Mouse (Mus musculus): ENCODE results near the gene Chd2.
"Not testable (repeated sequence)": the region's sequence is repeated elsewhere in the genome, so short reads cannot be mapped to it uniquely, and the experiment has no call there.

The Chd2 gene

GRCm38 (mm10) chr7:73541412-73542130 is at the start of gene Chd2:
Gene Chd2 (minus strand): TSS chr7:73541830.
- peak; percentile 68 for DNase-seq (ENCODE audit: low read depth, low spot score)

- DNase-seq (ENCODE audit: low read depth, low spot score), result no peak
These were observed 49.1 kb upstream of the Chd2 start for GRCm38 (mm10) chr7:73590757-73591156.

- DNase-seq (ENCODE audit: low read depth, low spot score), result no peak
These were observed 47.7 kb upstream of the Chd2 start for GRCm38 (mm10) chr7:73589208-73589771.

GRCm38 (mm10) chr7:73588351-73588906 is 46.8 kb upstream of the Chd2 start:
- DNase-seq (ENCODE audit: low read depth, low spot score), result no peak

GRCm38 (mm10) chr7:73586717-73587116 is 45.1 kb upstream of the Chd2 start:
- no peak for DNase-seq (ENCODE audit: low read depth, low spot score)

- no peak for DNase-seq (ENCODE audit: low read depth, low spot score)
These were observed 44.6 kb upstream of the Chd2 start for GRCm38 (mm10) chr7:73586206-73586605.

GRCm38 (mm10) chr7:73585114-73586032 is 43.7 kb upstream of the Chd2 start:
- no peak for DNase-seq (ENCODE audit: low read depth, low spot score)

- DNase-seq (ENCODE audit: low read depth, low spot score), result no peak
These were observed 42.7 kb upstream of the Chd2 start for GRCm38 (mm10) chr7:73584009-73584995.

- DNase-seq (ENCODE audit: low read depth, low spot score), result no peak
These were observed 41.8 kb upstream of the Chd2 start for GRCm38 (mm10) chr7:73583400-73583799.

- no peak for DNase-seq (ENCODE audit: low read depth, low spot score)
These were observed 40.3 kb upstream of the Chd2 start for GRCm38 (mm10) chr7:73581836-73582375.

- no peak for DNase-seq (ENCODE audit: low read depth, low spot score)
These were observed 37.6 kb upstream of the Chd2 start for GRCm38 (mm10) chr7:73579072-73579731.

GRCm38 (mm10) chr7:73577888-73578421 is 36.3 kb upstream of the Chd2 start:
- no peak for DNase-seq (ENCODE audit: low read depth, low spot score)

GRCm38 (mm10) chr7:73576101-73576936 is 34.7 kb upstream of the Chd2 start:
- no peak for DNase-seq (ENCODE audit: low read depth, low spot score)

GRCm38 (mm10) chr7:73575257-73575656 is 33.6 kb upstream of the Chd2 start:
- no peak for DNase-seq (ENCODE audit: low read depth, low spot score)

- not testable (repeated sequence) for DNase-seq (ENCODE audit: low read depth, low spot score)
These were observed 33.0 kb upstream of the Chd2 start for GRCm38 (mm10) chr7:73574673-73575072.

GRCm38 (mm10) chr7:73572571-73572970 is 30.9 kb upstream of the Chd2 start:
- no peak for DNase-seq (ENCODE audit: low read depth, low spot score)

- no peak for DNase-seq (ENCODE audit: low read depth, low spot score)
These were observed 27.3 kb upstream of the Chd2 start for GRCm38 (mm10) chr7:73568801-73569403.

- no peak for DNase-seq (ENCODE audit: low read depth, low spot score)
These were observed 26.1 kb upstream of the Chd2 start for GRCm38 (mm10) chr7:73567754-73568161.
